Mouse (Mus musculus) neural tube, embryonic 14.5 days (tissue): ENCODE results near the gene Sema7a. TPM values are rescaled to one million over a fixed set of nuclear protein-coding genes. Genes with fewer than 3 reads are reported as not detected.

Experiments used
- ATAC-seq: fragments of 200-750 bp; cut with Nextera tagmentation; 2 replicates; pipeline ENCODE4 v1.8.0; 2017; ENCODE audit warnings: low read depth, mild to moderate bottlenecking, moderate TSS enrichment, moderate library complexity
- H3K27ac ChIP-seq: fragments of 300-500 bp; sonication (generic); 2 replicates; pipeline ENCODE4 v1.5.1; 2014; ENCODE audit warnings: low read depth, mild to moderate bottlenecking, control low read depth, low read length, moderate library complexity, mixed read lengths
- H3K27me3 ChIP-seq: fragments of 300-500 bp; sonication (generic); 2 replicates; pipeline ENCODE4 v1.6.1; 2014; ENCODE audit warnings: low read length; ENCODE audit not compliant: control insufficient read depth, insufficient read depth
- H3K36me3 ChIP-seq: fragments of 300-500 bp; sonication (generic); 2 replicates; pipeline ENCODE4 v1.6.1; 2014; ENCODE audit warnings: low read length, mixed read lengths; ENCODE audit not compliant: control insufficient read depth, insufficient read depth
- H3K4me1 ChIP-seq: fragments of 300-500 bp; sonication (generic); 2 replicates; pipeline ENCODE4 v1.6.1; 2014; ENCODE audit warnings: low read length; ENCODE audit not compliant: control insufficient read depth, insufficient read depth
- H3K4me2 ChIP-seq: fragments of 300-500 bp; sonication (generic); 2 replicates; pipeline ENCODE4 v1.6.1; 2014; ENCODE audit warnings: mild to moderate bottlenecking, low read depth, low read length, control low read depth
- H3K4me3 ChIP-seq: fragments of 300-500 bp; sonication (generic); 2 replicates; pipeline ENCODE4 v1.5.1; 2014; ENCODE audit warnings: low read depth, low read length, control low read depth, mixed read lengths
- H3K9ac ChIP-seq: fragments of 300-500 bp; sonication (generic); replicated peaks from 2 replicates; pipeline ENCODE4 v1.6.1; 2014; ENCODE audit warnings: low read depth, mild to moderate bottlenecking, control low read depth, low read length, mixed read lengths
- H3K9me3 ChIP-seq: fragments of 300-500 bp; sonication (generic); 2 replicates; pipeline ENCODE4 v1.6.1; 2016; ENCODE audit warnings: low read length; ENCODE audit not compliant: control insufficient read depth
- WGBS: fragments of 180-500 bp; shearing (Covaris S2); extraction: QIAGEN DNeasy Blood & Tissue Kit; methylation state at CpG from one replicate; pipeline ENCODE4 v1.1.7; 2014; 5-methylcytosine and 5-hydroxymethylcytosine counted together
- polyA plus RNA-seq: library from polyadenylated mRNA; unstranded; fragments of >200 nt; fragmentation: Nextera tagmentation; extraction: Ambion mirVana; gene quantifications from 2 replicates; pipeline ENCODE4 v1.2.1, GENCODE M21; 2014

The Sema7a gene
- polyA plus RNA-seq, 1 experiment from 2014 or later: 7.2 TPM

- H3K27ac ChIP-seq: no peak overlapping the region
- no peak for ATAC-seq
- no peaks in the 10 kb centered on the region for H3K27me3 ChIP-seq
- no peaks in the 10 kb centered on the region for H3K9me3 ChIP-seq
- H3K4me3 ChIP-seq: no peak overlapping the region
- peaks cover 2% of the 10 kb centered on the region; the same call in 1 of the 2 replicates for H3K4me1 ChIP-seq
- WGBS: 32% methylated on average over 8 of the region's 8 CpGs
- no peaks in the 10 kb centered on the region for H3K36me3 ChIP-seq
- H3K9ac ChIP-seq: no peak overlapping the region
- no peak overlapping the region for H3K4me2 ChIP-seq
These were observed 53.1 kb downstream of the Sema7a start for GRCm38 (mm10) chr9:57992781-57993591.

DNA sequence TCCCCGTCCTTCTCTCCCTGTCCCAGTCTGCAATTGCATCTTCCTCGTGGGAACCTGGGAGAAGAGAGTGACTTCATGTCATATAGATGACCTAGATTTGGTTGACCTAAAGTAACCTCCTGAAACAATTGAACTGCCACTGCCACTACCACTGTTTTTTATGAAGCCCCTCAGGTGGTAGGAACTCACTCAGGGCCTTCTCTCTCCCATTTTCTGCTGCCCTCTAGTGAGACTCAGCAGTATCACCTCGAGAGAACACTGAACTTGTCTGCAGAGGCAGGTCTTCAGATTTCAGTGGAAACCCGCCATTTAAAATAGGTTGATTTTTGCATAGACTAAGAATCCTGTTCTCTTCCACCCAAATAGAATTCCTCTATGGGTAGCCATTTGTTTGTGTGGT, 55.4 kb downstream of the Sema7a start:
- H3K9ac ChIP-seq: no peak overlapping the region
- H3K4me1 ChIP-seq: peaks cover 4% of the 10 kb centered on the region; the same call in 1 of the 2 replicates
- H3K36me3 ChIP-seq: no peaks in the 10 kb centered on the region
- 33% methylated on average over 4 of the region's 4 CpGs for WGBS
- no peak overlapping the region for H3K27ac ChIP-seq
- no peaks in the 10 kb centered on the region for H3K27me3 ChIP-seq
- no peaks in the 10 kb centered on the region for H3K9me3 ChIP-seq
- H3K4me2 ChIP-seq: no peak overlapping the region
- H3K4me3 ChIP-seq: no peak overlapping the region
- ATAC-seq: no peak

DNA sequence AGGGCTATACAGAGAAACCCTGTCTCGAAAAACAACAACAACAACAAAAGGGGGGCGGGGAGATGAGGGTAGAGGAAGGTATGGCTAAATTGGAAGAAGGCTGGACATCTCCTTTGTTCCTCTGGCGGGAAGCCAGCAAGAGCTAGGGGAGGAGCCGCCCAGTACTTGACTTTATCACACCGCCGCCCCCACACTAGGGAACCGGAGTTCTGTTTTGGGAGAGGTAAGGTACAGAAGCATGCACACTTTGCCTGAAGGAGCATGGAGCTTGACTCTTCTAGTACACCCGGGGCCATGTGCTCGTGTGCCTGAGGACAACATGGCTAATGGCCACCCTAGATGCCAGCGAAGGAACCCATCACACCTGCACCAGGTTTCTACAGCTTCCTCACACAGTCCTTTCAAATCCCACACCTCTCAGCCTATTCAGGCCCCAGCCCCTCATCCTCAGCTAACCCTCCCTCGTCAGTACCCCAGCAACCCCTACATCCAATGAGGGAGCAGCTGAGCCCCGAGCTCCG, 57.7 kb downstream of the Sema7a start:
- Histone ChIP-seq H3K27me3 (no peaks in the 10 kb centered on the region), H3K9me3 (no peaks in the 10 kb centered on the region), H3K4me3 (peak overlapping the region; percentile 19; the same call in 1 of the 2 replicates), H3K36me3 (no peaks in the 10 kb centered on the region), H3K9ac (peak overlapping the region; percentile 25; the same call in 1 of the 2 replicates), H3K27ac (no peak overlapping the region), H3K4me1 (peaks cover 4% of the 10 kb centered on the region; the same call in 1 of the 2 replicates), H3K4me2 (peak overlapping the region; percentile 48)
- no peak; the same call in 1 of the 2 replicates for ATAC-seq
- WGBS: 17% methylated on average over 13 of the region's 13 CpGs

- Histone ChIP-seq H3K9ac (peak overlapping the region; percentile 25; the same call in 1 of the 2 replicates), H3K36me3 (no peaks in the 10 kb centered on the region), H3K4me2 (peak overlapping the region; percentile 48), H3K4me3 (peak overlapping the region; percentile 19; the same call in 1 of the 2 replicates), H3K4me1 (peaks cover 4% of the 10 kb centered on the region; the same call in 1 of the 2 replicates), H3K27ac (no peak overlapping the region), H3K27me3 (no peaks in the 10 kb centered on the region), H3K9me3 (no peaks in the 10 kb centered on the region)
- under 1% methylated on average over 20 of the region's 20 CpGs for WGBS
- ATAC-seq: peak; percentile 93
These were observed 58.2 kb downstream of the Sema7a start for GRCm38 (mm10) chr9:57998032-57998659.

DNA sequence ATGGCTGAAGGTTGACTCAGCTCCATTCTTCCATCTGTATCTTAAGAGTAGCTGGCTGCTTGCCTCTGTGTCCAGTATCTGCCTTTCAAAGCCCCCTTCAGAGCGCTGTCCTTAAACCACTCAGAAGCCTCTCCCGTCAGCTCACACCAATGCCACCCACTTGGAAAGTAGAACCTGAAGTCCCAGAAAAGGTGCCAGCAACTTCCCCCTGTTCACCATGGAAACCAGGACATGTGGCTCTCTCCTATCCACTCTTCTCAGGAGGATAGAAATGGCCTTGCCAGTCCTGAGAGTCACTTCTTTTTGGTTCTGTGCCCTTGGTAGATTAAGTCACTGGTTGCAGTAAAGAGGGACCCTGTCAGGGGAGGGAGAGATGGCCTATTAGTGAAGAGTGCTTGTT, 58.8 kb downstream of the Sema7a start:
- H3K4me1 ChIP-seq: peaks cover 4% of the 10 kb centered on the region; the same call in 1 of the 2 replicates
- WGBS: 48% methylated on average over 2 of the region's 2 CpGs
- H3K36me3 ChIP-seq: no peaks in the 10 kb centered on the region
- peak; percentile 16; the same call in 1 of the 2 replicates for ATAC-seq
- H3K9me3 ChIP-seq: no peaks in the 10 kb centered on the region
- no peaks in the 10 kb centered on the region for H3K27me3 ChIP-seq
- no peak overlapping the region for H3K4me2 ChIP-seq
- no peak overlapping the region for H3K4me3 ChIP-seq
- no peak overlapping the region for H3K27ac ChIP-seq
- H3K9ac ChIP-seq: no peak overlapping the region

DNA sequence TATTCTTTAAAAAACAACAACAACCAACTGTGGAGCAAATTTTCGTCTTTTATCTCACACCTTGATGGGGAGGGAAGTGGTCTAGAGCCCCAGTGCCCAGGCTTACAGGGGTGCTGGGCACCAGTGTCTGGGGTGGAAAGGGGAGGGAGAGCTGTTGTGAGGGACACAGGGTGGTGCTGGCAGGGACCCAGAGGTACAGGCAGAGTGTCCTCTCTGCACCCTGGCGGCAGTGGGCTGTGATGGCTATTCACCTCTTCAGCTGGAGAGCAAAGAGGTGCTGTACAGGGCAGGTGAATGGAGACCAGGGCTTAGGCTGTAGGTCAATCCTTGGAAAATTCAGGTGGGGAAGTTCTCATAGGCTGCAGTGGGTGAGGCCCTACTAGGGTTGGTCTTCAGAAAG, 59.8 kb downstream of the Sema7a start:
- Histone ChIP-seq H3K27ac (no peak overlapping the region), H3K4me1 (peaks cover 4% of the 10 kb centered on the region; the same call in 1 of the 2 replicates), H3K36me3 (no peaks in the 10 kb centered on the region), H3K9me3 (no peaks in the 10 kb centered on the region), H3K4me3 (no peak overlapping the region), H3K9ac (no peak overlapping the region), H3K4me2 (no peak overlapping the region), H3K27me3 (no peaks in the 10 kb centered on the region)
- no peak for ATAC-seq
- 38% methylated on average over 2 of the region's 2 CpGs for WGBS

DNA sequence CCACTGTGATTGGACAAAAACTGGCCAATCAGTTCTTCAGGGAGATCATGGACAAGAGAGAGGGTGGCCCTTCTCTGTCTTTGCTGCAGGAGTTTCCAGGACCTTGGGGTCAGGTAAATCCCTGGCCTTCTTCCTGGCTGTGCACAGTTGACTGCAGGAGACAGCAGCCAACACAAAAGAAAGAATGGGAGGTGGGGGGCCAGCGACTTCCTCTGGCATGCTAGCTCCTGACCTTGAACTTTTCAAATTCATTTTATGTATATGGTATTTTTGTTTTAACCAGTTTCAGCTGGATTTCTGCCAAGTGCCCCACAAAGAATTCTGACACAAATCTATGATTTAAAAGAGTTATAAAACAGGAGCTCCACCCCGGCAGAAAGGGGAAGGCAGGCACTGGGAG, 63.4 kb downstream of the Sema7a start:
- no peak overlapping the region for H3K9ac ChIP-seq
- ATAC-seq: no peak
- no peaks in the 10 kb centered on the region for H3K36me3 ChIP-seq
- H3K27ac ChIP-seq: no peak overlapping the region
- 33% methylated on average over 2 of the region's 2 CpGs for WGBS
- no peak overlapping the region for H3K4me2 ChIP-seq
- H3K4me1 ChIP-seq: peaks cover 1% of the 10 kb centered on the region; the same call in 1 of the 2 replicates
- no peaks in the 10 kb centered on the region for H3K27me3 ChIP-seq
- no peaks in the 10 kb centered on the region for H3K9me3 ChIP-seq
- no peak overlapping the region for H3K4me3 ChIP-seq

DNA sequence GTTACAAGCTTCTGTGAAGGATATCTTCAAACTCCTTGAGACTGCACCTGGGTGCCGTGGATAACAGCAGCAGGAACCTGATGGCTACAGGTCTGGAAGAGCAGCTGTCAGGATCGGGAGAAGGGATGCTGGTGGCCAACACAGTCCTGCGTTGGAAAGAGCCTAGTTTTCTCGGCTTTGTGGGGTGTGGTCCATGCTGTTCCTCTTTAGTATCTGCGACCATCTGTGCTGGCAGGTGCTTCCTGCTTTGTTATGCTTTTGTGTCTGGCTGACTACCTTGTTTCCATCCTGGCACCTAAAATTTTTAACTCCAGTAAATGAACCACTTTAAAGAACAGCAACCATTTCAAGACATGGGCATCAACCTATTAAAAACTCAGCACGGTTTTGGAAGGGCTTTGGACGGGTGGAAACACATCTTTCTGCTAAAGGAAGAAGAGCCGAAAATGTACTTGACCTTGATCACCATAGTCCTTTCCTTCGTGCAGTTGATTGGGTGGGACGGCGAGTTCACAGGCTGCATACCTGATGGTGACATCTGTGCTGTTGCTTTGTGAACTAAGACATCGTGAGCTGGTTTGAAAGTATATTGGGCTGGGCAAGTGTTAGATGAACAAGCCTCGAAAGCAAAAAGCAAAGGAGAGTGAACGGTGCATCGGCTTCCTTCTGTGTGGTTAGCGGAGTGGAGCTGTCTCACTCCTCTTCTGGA, 66.0 kb downstream of the Sema7a start, which contains the start of gene Cyp11a1:
TSS of gene Cyp11a1 (plus strand) at position 659 of the 709 bp plus-strand sequence.
- H3K36me3 ChIP-seq: no peaks in the 10 kb centered on the region
- no peak within 1 kb of the TSS for H3K27ac ChIP-seq
- H3K9me3 ChIP-seq: no peaks in the 10 kb centered on the region
- WGBS: 89% methylated on average over 16 of the region's 16 CpGs
- H3K4me1 ChIP-seq: peaks cover 10% of the 10 kb centered on the region
- H3K27me3 ChIP-seq: no peaks in the 10 kb centered on the region
- no peak within 1 kb of the TSS for H3K4me2 ChIP-seq
- H3K4me3 ChIP-seq: no peak within 1 kb of the TSS
- no peak within 1 kb of the TSS for H3K9ac ChIP-seq
- no peak for ATAC-seq
